Mouse (Mus musculus) large intestine, adult 2 months (tissue): ENCODE results near the gene Usp30. TPM values are rescaled to one million over a fixed set of nuclear protein-coding genes. Genes with fewer than 3 reads are reported as not detected.

ENCODE experiments used
- DNase-seq: peaks from one replicate; pipeline ENCODE4 v3.0.0-alpha.2; 2012; ENCODE audit warnings: low read depth, low spot score
- WGBS: fragments of 180-500 bp; shearing (Covaris S2); methylation state at CpG from one replicate; pipeline ENCODE4 v1.1.7; 2018; 5-methylcytosine and 5-hydroxymethylcytosine counted together
- polyA plus RNA-seq: library from polyadenylated mRNA; depleted of rRNA; stranded (reverse); fragments of >200 nt; gene quantifications from 2 replicates; pipeline ENCODE4 v1.2.3, GENCODE M21; 2012

Gene Usp30
- polyA plus RNA-seq, 1 experiment: 11.2 TPM

- no peak for DNase-seq
- WGBS: 53% methylated on average over 7 of the region's 7 CpGs
Measured at GRCm38 (mm10) chr5:114116586-114116985, 51.3 kb downstream of the Usp30 start.

- WGBS: 86% methylated on average over 4 of the region's 4 CpGs
- no peak for DNase-seq
Measured at GRCm38 (mm10) chr5:114119806-114120205, 54.5 kb downstream of the Usp30 start.

- 94% methylated on average over 3 of the region's 3 CpGs for WGBS
- no peak for DNase-seq
Measured at GRCm38 (mm10) chr5:114126008-114126407, 60.7 kb downstream of the Usp30 start.

GRCm38 (mm10) chr5:114126499-114127244 lies 61.4 kb downstream of the Usp30 start:
- WGBS: 89% methylated on average over 7 of the region's 7 CpGs
- no peak for DNase-seq

GRCm38 (mm10) chr5:114127374-114128349 lies 62.4 kb downstream of the Usp30 start, which contains the start of gene Alkbh2:
Gene Alkbh2, minus strand, starts transcription at chr5:114128218.
- WGBS: 1% methylated on average over 69 of the region's 69 CpGs
- no peak for DNase-seq

- no peak for DNase-seq
- WGBS: 61% methylated on average over 15 of the region's 15 CpGs
Measured at GRCm38 (mm10) chr5:114129550-114130210, 64.4 kb downstream of the Usp30 start.

- WGBS: 1% methylated on average over 29 of the region's 29 CpGs
- DNase-seq: no peak
Measured at GRCm38 (mm10) chr5:114130211-114130605, 64.9 kb downstream of the Usp30 start, which contains the start of gene Ung. Gene Ung, plus strand, starts transcription at chr5:114130386.

GRCm38 (mm10) chr5:114130698-114131520 lies 65.6 kb downstream of the Usp30 start:
- under 1% methylated on average over 86 of the region's 87 CpGs for WGBS
- DNase-seq: peak; percentile 75

- WGBS: under 1% methylated on average over 15 of the region's 15 CpGs
- peak; percentile 67 for DNase-seq
Measured at GRCm38 (mm10) chr5:114131521-114131840, 66.2 kb downstream of the Usp30 start.

- DNase-seq: no peak
- 90% methylated on average over 6 of the region's 6 CpGs for WGBS
Measured at GRCm38 (mm10) chr5:114132841-114133240, 67.6 kb downstream of the Usp30 start.

- DNase-seq: no peak
- 33% methylated on average over 6 of the region's 6 CpGs for WGBS
Measured at GRCm38 (mm10) chr5:114134091-114134534, 68.9 kb downstream of the Usp30 start.

GRCm38 (mm10) chr5:114135516-114135915 lies 70.3 kb downstream of the Usp30 start:
- no peak for DNase-seq
- 92% methylated on average over 10 of the region's 10 CpGs for WGBS

GRCm38 (mm10) chr5:114137481-114138276 lies 72.4 kb downstream of the Usp30 start:
- DNase-seq: peak; percentile 50
- WGBS: 31% methylated on average over 15 of the region's 15 CpGs

- WGBS: 15% methylated on average over 21 of the region's 21 CpGs
- DNase-seq: peak; percentile 63
Measured at GRCm38 (mm10) chr5:114138277-114139164, 73.3 kb downstream of the Usp30 start.

GRCm38 (mm10) chr5:114139175-114139574 lies 73.9 kb downstream of the Usp30 start:
- WGBS: 8% methylated on average over 9 of the region's 9 CpGs
- DNase-seq: peak; percentile 98

- 28% methylated on average over 19 of the region's 19 CpGs for WGBS
- no peak for DNase-seq
Measured at GRCm38 (mm10) chr5:114146028-114146888, 81.0 kb downstream of the Usp30 start, which contains the start of gene Acacb. Gene Acacb, plus strand, starts transcription at chr5:114146535.
